Mouse (Mus musculus) gastrocnemius, postnatal 14 days (tissue): ENCODE results near the gene Gm17416. TPM values are rescaled to one million over a fixed set of nuclear protein-coding genes. Genes with fewer than 3 reads are reported as not detected.

Experiments used
- DNase-seq: peaks from one replicate; pipeline ENCODE4 v3.0.0; 2021; ENCODE audit warnings: mixed read lengths
- intact Hi-C: fragments of 180-260 bp; cut with DNase I; formaldehyde crosslinking; loops from one replicate; pipeline ENCODE4 v1.15.1; 2025; ENCODE audit warnings: low total_unique reads
- total RNA-seq, 2 experiments: library from RNA; stranded (reverse); gene quantifications; 2 replicates each; pipeline ENCODE4 v1.2.3; 2021

Gene Gm17416
- total RNA-seq, 2 experiments from 2014 or later = not detected

- intact Hi-C loops = no loop called here
- DNase-seq = no peak
These were observed 30.9 kb downstream of the Gm17416 start for GRCm38 (mm10) chr2:152600076-152600475.

- DNase-seq = no peak
- intact Hi-C loops = no loop called here
These were observed 32.3 kb downstream of the Gm17416 start for GRCm38 (mm10) chr2:152601275-152601960.

- peak; percentile 47 for DNase-seq
- intact Hi-C loops = no loop called here
These were observed 34.9 kb downstream of the Gm17416 start, which contains the start of gene Defb36 for GRCm38 (mm10) chr2:152604057-152604456. Defb36 (plus strand) TSS chr2:152604327.

- no peak for DNase-seq
- intact Hi-C loops = no loop called here
These were observed 38.6 kb downstream of the Gm17416 start for GRCm38 (mm10) chr2:152607746-152608145.

DNA sequence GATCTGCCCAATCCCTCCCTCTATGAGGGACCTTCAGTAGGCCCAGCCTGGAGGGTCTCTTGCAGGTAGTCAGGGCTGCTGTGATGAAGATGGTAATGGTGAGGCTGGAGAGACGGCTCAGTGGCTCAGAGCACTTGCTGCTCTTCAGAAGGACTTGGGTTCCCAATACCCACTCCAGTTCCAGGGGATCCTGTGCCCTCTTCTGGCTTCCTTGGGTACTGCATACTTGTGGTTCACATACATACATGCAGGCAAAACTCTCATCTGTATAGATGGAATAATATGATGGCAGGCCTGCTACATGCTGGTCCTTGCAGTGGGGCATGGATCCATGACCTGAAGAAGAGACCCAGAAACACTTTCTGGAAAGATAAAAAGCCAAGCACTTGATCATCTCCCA is 39.6 kb downstream of the Gm17416 start:
- intact Hi-C loops = no loop called here
- DNase-seq = no peak

- DNase-seq = no peak
- intact Hi-C loops = no loop called here
These were observed 43.1 kb downstream of the Gm17416 start for GRCm38 (mm10) chr2:152612193-152612592.

DNA sequence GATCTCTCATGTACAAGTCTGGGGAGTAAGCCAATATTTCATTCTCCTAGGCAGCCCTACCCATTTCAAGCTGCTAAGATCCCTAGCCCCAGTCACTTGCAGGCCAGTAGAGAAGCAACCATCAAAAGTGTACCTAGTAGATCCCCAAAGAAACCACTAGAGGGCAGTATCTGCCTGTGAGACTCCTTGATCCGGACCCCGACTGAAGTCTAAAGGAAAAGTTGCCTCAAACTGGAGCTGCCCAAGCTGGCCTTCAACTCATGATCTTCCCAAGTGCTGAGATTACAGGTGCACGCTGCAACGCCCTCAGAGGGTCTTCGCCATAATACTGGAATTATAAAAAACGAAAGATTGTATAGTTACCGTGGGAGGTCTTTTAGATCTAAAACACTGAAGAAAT is 46.4 kb downstream of the Gm17416 start:
- intact Hi-C loops = loop anchor here (5.0 kb wide), 1 partner anchor 42 kb away; no protein-coding TSS in a partner anchor
- DNase-seq = peak; percentile 28

GRCm38 (mm10) chr2:152616470-152616869 is 47.3 kb downstream of the Gm17416 start:
- DNase-seq = no peak
- intact Hi-C loops = loop anchor here (5.0 kb wide), 1 partner anchor 41 kb away; no protein-coding TSS in a partner anchor

- DNase-seq = no peak
- intact Hi-C loops = loop anchor here (5.0 kb wide), 1 partner anchor 40 kb away; no protein-coding TSS in a partner anchor
These were observed 48.2 kb downstream of the Gm17416 start for GRCm38 (mm10) chr2:152617374-152617773.

Other genes starting within 250 kb of the Gm17416 start
- 10 to 100 TPM; 31.1 to 34.8 TPM for gene Rbck1, start 236.7 kb upstream of the Gm17416 start, total RNA-seq
- gene Trib3, start 225.3 kb upstream of the Gm17416 start, total RNA-seq = 1 to 10 TPM; 1.0 to 1.6 TPM
- gene Nrsn2, start 192.7 kb upstream of the Gm17416 start, total RNA-seq = not detected
- gene Sox12, start 171.3 kb upstream of the Gm17416 start, total RNA-seq = 1 to 10 TPM; 2.9 to 4.3 TPM
- 1 to 10 TPM; 2.7 to 3.2 TPM for gene Zcchc3, start 154.3 kb upstream of the Gm17416 start, total RNA-seq
- gene 6820408C15Rik, start 153.8 kb upstream of the Gm17416 start, total RNA-seq = not detected
- not detected for gene Defb23, start 104.7 kb upstream of the Gm17416 start, total RNA-seq
- not detected for gene Defb20, start 92.3 kb upstream of the Gm17416 start, total RNA-seq
- not detected for gene Defb22, start 79.2 kb upstream of the Gm17416 start, total RNA-seq
- not detected for gene Defb26, start 57.6 kb upstream of the Gm17416 start, total RNA-seq
- gene Defb28, start 51.1 kb upstream of the Gm17416 start, total RNA-seq = not detected
- gene Defb29, start 29.2 kb upstream of the Gm17416 start, total RNA-seq = not detected
- not detected for gene Defb21, start 3.4 kb downstream of the Gm17416 start, total RNA-seq
- gene Defb19, start 11.0 kb downstream of the Gm17416 start, total RNA-seq = not detected
- gene Defb45, start 30.1 kb downstream of the Gm17416 start, total RNA-seq = not detected
- not detected for gene Defb36, start 35.0 kb downstream of the Gm17416 start, total RNA-seq
- gene Defb25, start 53.7 kb downstream of the Gm17416 start, total RNA-seq = 1 to 10 TPM; 1.3 to 1.4 TPM
- 1 to 10 TPM; 5.2 to 7.3 TPM for gene Rem1, start 57.6 kb downstream of the Gm17416 start, total RNA-seq
- gene H13, start 100.1 kb downstream of the Gm17416 start, total RNA-seq = 10 to 100 TPM; 45.8 to 49.1 TPM
- gene Mcts2, start 117.7 kb downstream of the Gm17416 start, total RNA-seq = 10 to 100 TPM; 11.9 to 13.8 TPM
- 10 to 100 TPM; 12.5 to 17.3 TPM for gene Id1, start 166.9 kb downstream of the Gm17416 start, total RNA-seq
- gene Cox4i2, start 184.8 kb downstream of the Gm17416 start, total RNA-seq = 1 to 10 TPM; 5.9 to 6.0 TPM